Mouse (Mus musculus) monocyte, adult 2 months (primary cell): ENCODE results near the gene Col24a1.

ENCODE experiments used
- DNase-seq, 2 experiments: peaks; one replicate each; pipeline ENCODE4 v3.0.0; 2022; ENCODE audit warnings: low spot score in 2 of 2, low read depth in 1 of 2

Col24a1 gene

DNA sequence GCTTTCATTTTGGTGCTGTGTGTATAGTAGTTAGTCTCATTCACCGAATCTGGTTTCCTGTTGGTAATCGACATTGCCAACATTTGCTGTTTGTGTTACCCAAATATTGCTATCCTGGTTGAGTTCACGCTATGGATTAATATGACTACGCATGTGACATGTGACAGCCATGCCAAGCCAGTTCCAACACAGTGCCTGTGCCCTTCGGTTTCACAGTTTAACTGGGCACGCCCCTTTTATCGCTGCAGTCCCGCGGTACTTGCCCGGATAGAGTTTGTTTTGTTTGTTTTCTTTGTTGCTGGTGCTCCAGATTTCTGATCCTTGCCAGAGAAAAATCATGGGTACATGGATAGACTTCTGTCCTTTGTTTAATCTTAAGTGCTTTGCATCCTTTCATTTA, 263.9 kb downstream of the Col24a1 start:
- DNase-seq: no peak

DNA sequence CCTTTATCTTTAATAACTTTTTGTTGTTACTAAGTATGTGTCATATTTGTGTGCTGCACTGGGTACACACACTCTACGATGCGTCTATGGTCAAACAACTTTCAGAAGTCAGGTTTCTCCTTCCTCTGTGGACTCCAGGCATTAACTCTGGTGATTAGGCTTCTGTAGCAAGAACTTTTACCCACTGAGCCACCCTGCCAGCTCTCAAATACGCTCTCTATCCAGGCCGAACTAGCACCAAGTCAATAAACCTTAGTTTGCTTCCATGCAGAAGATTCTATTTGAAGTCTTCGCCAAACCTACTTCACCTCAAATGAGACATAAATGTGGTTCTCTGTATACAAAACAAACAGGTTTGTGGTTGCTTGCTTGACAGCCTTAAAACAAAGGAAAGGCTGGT, 267.4 kb downstream of the Col24a1 start:
- no peak for DNase-seq

DNA sequence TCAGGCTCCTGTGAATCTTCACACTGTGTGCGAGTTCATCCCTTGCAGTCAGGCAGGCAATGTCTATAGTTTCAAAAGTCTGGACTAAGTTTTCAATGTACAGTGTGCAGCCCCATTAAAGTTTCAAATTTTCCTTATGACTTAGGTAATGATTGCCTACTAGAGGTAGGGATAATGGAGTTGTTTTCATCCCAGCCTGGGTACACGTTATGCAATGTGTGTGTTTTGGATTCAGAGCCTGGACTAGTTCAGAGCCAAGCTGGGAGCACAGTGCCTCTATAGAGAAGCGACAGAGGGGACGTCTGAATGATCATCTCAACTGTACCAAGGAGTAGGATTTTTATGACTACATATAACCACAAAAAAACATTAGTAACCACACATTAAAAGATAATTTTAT, 267.8 kb downstream of the Col24a1 start:
- DNase-seq: no peak

DNA sequence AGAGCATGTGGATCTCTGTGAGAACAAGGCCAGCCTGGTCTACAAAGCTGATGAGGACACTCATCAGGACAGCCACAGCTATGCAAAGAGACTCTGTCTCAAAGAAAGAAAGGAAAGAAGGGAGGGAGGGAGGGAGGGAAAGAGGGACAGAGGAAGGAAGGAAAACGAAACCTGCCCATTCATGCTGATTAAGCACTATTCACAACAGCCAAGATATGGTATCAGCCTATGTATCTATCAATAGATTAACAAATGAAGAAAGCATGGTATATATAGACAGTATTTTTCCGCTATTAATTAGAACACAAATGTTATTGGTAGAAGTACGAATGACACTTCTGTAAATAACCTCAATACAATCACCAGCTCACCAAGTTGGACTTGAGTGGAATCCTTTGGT, 282.2 kb downstream of the Col24a1 start:
- no peak for DNase-seq

DNA sequence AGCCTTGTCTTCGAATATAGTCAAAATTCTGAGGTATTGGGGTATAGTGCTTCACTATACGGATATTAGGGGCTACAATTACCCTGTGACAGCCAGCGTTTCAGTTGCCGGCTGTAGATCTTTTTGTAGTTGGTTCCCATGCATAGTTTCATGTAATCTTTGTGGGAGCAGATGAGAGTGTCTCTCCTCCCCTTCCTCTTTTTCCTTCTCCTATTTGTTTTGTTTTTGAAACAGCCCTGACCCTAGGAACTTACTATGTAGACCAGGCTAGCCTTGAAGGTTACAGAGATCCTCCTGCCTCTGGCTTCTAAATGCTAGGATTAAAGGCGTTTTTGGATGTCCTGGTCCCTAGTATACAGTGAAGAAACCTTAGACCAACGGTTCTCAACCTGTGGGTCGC, 283.1 kb downstream of the Col24a1 start:
- DNase-seq: no peak

DNA sequence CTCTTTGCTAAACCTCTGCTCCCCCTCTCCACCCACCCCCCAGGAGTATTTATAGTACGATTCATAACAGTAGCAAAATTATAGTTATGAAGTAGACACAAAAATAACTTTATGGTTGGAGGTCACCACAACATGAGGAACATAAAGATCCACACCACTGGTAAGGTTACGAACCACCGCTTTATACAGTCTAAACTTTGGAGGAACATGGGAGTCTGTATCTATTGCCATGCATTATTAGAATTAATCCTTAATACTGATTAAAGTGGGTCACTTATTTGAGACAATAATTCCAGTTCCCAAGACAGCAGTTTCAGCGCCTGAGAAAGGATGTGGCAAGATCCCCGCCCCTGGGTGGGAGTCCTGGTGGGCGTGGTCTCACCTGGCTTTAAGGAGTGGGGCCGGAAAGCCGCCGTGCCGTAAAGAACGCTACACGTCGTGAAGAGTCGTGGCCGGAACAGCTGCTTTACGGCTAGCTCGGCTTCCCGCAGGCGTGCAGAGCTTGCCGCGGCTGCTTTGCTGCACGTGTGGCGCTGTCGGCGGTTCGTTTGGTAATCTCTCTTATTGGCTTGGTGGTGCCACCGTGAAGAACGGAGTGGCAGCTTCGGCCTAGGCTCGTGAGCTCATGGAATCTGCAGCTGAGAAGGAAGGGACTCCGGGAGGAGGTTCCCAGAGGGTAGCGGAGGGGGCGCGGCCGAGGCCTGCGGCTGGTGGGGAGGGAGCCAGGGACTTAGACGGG, 283.6 kb downstream of the Col24a1 start, which contains the start of gene Znhit6:
Gene Znhit6 (plus strand): TSS at position 463 of the 739 bp plus-strand sequence.
- DNase-seq: peak; percentile 31 to 64

DNA sequence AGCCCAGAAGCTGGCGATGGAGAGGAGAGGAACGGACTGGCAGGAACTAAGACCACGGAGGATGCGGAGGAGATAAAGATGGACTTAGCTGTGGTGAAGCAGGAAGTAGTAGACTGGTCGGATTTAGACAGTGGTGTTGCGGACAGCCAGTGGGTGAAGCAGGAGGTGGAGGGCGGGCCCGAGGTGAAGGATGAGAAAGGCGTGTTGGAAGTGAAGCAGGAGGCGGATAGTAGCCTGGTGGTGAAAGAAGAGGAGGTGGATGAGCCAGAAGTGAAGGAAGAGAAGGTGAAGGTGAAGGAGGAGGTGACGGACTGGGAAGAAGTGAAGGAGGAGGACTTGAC, 284.2 kb downstream of the Col24a1 start:
- DNase-seq: no peak

DNA sequence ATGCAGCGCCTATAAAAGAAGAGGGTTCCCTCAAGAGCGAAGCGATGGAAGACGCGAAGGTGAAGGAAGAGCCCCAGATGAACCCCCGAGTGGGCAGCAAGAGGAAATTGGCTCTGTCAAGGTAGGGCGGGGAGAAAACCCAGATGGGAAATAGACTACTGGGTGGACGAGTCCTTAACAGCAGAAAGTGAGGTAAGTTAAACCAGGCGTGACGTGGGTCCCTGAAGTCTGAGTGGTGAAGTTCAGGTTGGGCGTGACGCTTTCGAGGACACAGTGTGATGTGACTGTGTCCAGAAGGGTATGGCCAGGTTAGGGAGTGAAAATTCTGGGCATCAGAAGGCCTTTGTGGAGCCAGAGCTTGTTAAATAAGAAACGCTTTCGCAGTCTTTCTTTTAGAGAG, 284.6 kb downstream of the Col24a1 start:
- DNase-seq: no peak

DNA sequence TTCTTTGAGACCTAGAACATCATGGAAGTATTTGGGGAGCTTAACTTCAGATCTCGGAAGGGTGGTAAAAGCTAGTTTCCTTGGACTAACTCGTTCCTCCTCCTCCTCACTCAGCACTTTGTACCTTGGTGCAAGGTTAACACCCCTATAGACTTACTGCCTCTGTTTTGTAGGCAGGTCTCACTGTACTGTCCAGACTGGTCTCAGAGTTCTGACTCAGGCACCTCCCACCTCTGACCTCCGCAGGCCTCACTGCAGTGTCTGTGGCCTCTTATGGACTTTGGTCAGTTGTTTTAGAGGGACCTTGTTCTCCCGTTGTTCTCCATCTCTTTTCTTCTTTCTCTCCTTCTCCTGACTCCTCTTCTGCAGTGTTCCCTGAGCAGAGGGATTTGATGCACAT, 290.8 kb downstream of the Col24a1 start:
- no peak for DNase-seq

DNA sequence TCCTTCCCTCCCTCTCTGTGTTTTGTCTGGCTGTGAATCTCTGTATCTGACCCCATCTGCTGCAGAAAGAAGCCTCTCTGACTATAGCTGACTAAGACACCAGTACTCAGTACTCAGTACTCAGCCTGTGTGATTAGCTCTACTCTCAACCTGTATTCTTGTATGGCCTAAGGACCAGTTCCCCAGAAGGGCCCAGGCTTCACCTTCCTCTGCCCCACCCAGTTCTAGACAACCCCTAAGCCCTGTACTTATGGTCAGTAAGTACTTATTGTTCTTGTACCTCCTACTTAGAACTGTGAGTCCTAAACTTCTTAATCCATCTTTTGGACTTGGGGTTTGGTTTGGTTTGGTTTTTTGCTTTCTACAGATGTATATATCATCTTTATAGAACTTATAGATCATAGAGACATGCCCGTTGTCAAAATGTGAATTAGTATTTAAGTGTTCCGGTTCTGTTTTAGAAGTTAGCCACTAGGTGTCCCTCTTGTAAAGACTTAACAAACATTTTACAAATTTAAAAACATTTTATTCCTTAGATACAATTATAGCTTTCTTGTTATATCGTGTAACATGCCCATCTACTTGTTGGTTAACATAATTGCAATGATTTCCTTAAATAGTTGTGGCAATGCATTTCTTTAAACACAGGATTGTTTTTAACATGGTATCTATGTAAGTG, 291.4 kb downstream of the Col24a1 start:
- DNase-seq: no peak

DNA sequence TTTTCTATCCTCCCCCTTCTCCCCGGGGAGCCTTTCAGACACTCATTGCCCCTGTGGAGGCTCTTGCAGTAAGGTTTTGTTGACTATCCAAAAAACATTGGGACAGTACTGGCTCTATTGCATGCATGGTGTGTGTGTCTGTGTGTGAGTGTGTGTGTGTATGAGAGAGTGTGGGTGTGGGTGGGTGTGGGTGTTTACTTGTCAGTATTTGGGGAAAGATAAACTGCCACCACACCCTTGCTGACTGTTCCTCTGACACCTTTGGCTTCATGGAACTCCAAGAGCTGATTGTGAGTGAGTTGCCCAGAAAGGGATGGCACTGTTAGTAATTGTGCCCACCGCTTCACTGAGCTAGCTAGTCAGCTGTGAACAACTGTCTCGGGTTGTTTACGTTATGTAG, 298.3 kb downstream of the Col24a1 start:
- DNase-seq: no peak

DNA sequence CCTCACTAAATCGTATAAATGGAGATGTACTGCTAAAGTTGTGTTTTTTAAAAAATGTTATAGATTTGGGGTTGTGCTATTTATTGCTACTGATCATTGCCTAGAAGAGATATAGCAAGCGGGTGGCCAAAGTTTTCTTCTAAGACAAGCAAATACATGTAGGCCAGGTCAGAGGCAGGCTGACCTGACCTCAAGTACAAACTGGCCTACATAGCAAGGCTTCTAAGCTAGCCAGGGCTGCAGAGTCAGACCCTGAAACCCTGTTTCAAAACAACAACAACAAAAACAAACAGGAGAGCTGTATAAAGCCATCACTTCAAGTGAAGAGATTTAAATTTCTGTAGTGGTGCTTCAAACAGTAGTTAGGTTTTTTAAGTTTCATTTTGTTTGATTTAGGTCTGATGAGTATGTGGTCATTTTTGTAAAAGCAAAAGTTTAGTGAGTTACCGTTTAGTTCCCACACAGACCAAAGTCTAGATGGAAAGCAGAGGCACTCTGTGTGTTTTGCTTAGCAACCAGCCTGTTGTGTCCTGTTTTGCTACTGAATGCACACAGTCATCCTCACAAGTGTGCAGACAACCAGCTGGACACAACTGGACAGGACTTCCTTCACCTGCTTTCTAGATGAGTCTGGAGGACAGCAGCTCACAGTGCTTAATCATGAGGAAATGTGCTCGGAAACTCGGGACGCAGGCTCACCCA, 299.7 kb downstream of the Col24a1 start:
- no peak for DNase-seq

DNA sequence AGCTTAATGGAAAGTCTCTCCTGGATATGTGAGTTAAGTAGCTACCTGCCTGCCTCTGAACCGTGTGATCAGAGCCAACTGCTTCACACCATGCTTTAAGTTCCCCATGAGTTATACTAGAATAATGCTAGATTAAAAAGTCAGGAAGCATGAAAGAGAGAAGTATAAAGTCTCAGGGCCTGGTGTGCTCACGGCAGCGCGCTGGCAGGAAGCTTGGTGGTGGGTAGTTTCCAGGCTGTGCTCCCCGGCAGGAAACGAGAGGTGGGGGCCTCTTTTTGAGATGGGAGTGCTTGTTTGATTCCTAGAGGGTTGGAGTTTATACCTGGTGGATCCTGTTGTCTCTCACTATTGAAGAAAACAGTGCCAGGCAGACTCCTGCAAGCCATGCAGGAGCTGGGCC, 303.1 kb downstream of the Col24a1 start:
- DNase-seq: no peak

DNA sequence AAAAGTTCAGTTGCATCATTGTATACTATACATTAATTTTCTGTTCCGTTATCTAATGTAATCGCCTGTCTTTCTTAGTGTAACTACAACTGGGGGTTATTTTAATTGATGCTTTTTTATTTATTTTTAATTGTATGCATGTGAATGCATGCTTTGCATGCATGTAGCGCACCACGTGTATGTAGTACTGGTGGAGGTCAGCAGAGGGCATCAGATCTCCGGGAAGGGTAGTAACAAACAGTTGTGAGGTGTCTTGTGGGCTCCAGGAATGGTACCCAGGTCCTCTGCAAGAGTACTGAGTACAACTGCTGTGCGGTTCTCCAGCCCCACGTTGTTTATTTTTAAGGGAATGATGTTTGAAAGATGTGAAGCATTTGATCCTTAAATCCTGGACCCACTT, 306.8 kb downstream of the Col24a1 start:
- no peak for DNase-seq

DNA sequence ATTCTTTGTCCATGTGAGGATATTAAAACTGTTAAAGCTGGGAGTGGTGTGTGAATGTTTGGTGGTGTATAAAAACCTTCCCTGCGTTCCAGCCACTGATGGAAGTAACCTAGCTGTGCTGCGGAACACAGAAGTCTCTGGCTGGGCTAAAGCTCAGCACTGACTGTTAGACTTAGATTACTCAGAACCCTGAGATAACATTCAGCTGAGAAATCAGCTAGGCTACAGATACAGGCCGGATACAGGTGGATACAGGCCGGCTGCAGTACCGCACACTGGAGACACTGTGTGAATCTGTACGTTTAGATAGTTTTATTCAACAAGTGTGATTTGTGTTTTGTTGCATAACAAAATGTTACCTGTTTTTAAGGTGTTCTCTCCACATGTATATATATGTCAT, 308.5 kb downstream of the Col24a1 start:
- DNase-seq: no peak

DNA sequence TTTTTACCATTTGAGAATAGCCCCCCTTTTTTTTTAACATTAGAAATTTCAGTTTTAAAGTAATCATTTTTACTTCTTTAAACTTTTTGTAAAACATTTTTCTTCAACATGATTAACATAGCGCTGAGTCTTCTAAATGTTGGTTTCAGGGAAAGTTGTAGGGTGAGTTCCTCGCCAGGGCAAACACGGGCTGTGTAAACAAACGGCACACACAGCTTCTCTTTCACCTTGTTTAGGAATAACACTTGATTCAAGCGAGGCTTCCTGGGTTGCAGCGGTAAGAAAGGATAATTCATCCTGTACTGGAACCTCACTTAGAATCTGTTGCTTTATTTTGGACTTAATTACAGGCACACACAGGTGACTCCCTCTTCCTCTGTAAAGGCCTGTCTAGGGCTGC, 309.1 kb downstream of the Col24a1 start:
- DNase-seq: no peak
